Mouse (Mus musculus) olfactory bulb, adult 2 months (tissue): ENCODE measurements at regions not wholly inside any gene's neighbourhood (a gene's known extent, or its start where the extent isn't known, plus 50 kb on each side); places are given as distances from the start of the nearest gene placed in this dataset.

Experiments used
- H3K27ac ChIP-seq: fragments of 200-500 bp; 2 replicates; pipeline ENCODE4 v1.5.1; 2012; ENCODE audit warnings: low read depth, low read length; ENCODE audit not compliant: insufficient read depth
- H3K4me1 ChIP-seq: fragments of 200-500 bp; 2 replicates; pipeline ENCODE4 v1.6.1; 2012; ENCODE audit warnings: low read length; ENCODE audit not compliant: control insufficient read depth, insufficient read depth
- H3K4me3 ChIP-seq: fragments of 200-500 bp; 2 replicates; pipeline ENCODE4 v1.5.1; 2012; ENCODE audit warnings: mild to moderate bottlenecking, low read depth, low read length, moderate library complexity; ENCODE audit not compliant: insufficient read depth
- CTCF ChIP-seq: fragments of 200-500 bp; IDR thresholded peaks from 2 replicates; pipeline ENCODE4 v1.5.1; 2012; ENCODE audit warnings: low read depth, mild to moderate bottlenecking, low read length, moderate library complexity; ENCODE audit not compliant: insufficient read depth
- POLR2A ChIP-seq: fragments of 200-500 bp; IDR thresholded peaks from 2 replicates; pipeline ENCODE4 v1.6.1; 2012; ENCODE audit warnings: mild to moderate bottlenecking, low read depth, low read length, moderate library complexity; ENCODE audit not compliant: insufficient read depth
- WGBS: fragments of 180-500 bp; shearing (Covaris S2); methylation state at CpG from one replicate; pipeline ENCODE4 v1.1.7; 2018; 5-methylcytosine and 5-hydroxymethylcytosine counted together

GRCm38 (mm10) chr9:101613471-101613870 is 248.2 kb upstream of the 9630041A04Rik start:
- 0 out of 2 replicates have a peak, but pooled peaks cover 2% of the 10 kb centered on the region for H3K4me1 ChIP-seq
- no peak overlapping the region for H3K4me3 ChIP-seq
- no peak overlapping the region for H3K27ac ChIP-seq
- WGBS: 83% methylated on average over 2 of the region's 2 CpGs
- TF ChIP-seq CTCF: no peak
- no peak for TF ChIP-seq POLR2A

GRCm38 (mm10) chr9:101612971-101613370 is 248.7 kb upstream of the 9630041A04Rik start:
- TF ChIP-seq POLR2A: no peak
- TF ChIP-seq CTCF: no peak
- 96% methylated on average over 5 of the region's 5 CpGs for WGBS
- no peak overlapping the region for H3K27ac ChIP-seq

GRCm38 (mm10) chr9:101612571-101612970 is 249.1 kb upstream of the 9630041A04Rik start:
- TF ChIP-seq CTCF (no peak), POLR2A (no peak)
- 89% methylated on average over 4 of the region's 4 CpGs for WGBS
- Histone ChIP-seq H3K4me3 (no peak overlapping the region), H3K27ac (no peak overlapping the region), H3K4me1 (0 out of 2 replicates have a peak, but pooled peaks cover 2% of the 10 kb centered on the region)

More at GRCm38 (mm10) chr9:101612971-101613370, 248.7 kb upstream of the 9630041A04Rik start:
- Histone ChIP-seq H3K4me1 (0 out of 2 replicates have a peak, but pooled peaks cover 2% of the 10 kb centered on the region), H3K4me3 (no peak overlapping the region)

- 63% methylated on average over 3 of the region's 3 CpGs for WGBS
- no peak for TF ChIP-seq POLR2A
- TF ChIP-seq CTCF: no peak
- Histone ChIP-seq H3K4me1 (0 out of 2 replicates have a peak, but pooled peaks cover 2% of the 10 kb centered on the region), H3K27ac (no peak overlapping the region), H3K4me3 (no peak overlapping the region)
Measured at GRCm38 (mm10) chr9:101611481-101611880, 250.2 kb upstream of the 9630041A04Rik start.

GRCm38 (mm10) chr9:101610806-101611443 is 250.7 kb upstream of the 9630041A04Rik start:
- no peak overlapping the region for H3K4me3 ChIP-seq
- 91% methylated on average over 8 of the region's 8 CpGs for WGBS
- TF ChIP-seq CTCF (no peak), POLR2A (no peak)
- no peak overlapping the region for H3K27ac ChIP-seq
- H3K4me1 ChIP-seq: 0 out of 2 replicates have a peak, but pooled peaks cover 2% of the 10 kb centered on the region

- Histone ChIP-seq H3K4me1 (0 out of 2 replicates have a peak, but pooled peaks cover 2% of the 10 kb centered on the region), H3K4me3 (no peak overlapping the region), H3K27ac (no peak overlapping the region)
- TF ChIP-seq POLR2A: no peak
- no peak for TF ChIP-seq CTCF
- WGBS: 94% methylated on average over 4 of the region's 4 CpGs
Measured at GRCm38 (mm10) chr9:101610338-101610737, 251.3 kb upstream of the 9630041A04Rik start.

- no peak overlapping the region for H3K27ac ChIP-seq
- no peak overlapping the region for H3K4me3 ChIP-seq
- H3K4me1 ChIP-seq: no peaks in the 10 kb centered on the region
- WGBS: 88% methylated on average over 6 of the region's 6 CpGs
- TF ChIP-seq POLR2A: no peak
- TF ChIP-seq CTCF: no peak
Measured at GRCm38 (mm10) chr9:101602799-101603198, 258.8 kb upstream of the 9630041A04Rik start.

- Histone ChIP-seq H3K27ac (no peak overlapping the region), H3K4me1 (no peaks in the 10 kb centered on the region), H3K4me3 (no peak overlapping the region)
- no peak for TF ChIP-seq POLR2A
- no peak for TF ChIP-seq CTCF
- WGBS: 93% methylated on average over 3 of the region's 3 CpGs
Measured at GRCm38 (mm10) chr9:101596898-101597297, 264.7 kb upstream of the 9630041A04Rik start.

GRCm38 (mm10) chr9:101595101-101595650 is 266.5 kb upstream of the 9630041A04Rik start:
- no peak for TF ChIP-seq POLR2A
- no peak for TF ChIP-seq CTCF
- H3K4me3 ChIP-seq: no peak overlapping the region
- H3K27ac ChIP-seq: no peak overlapping the region
- 86% methylated on average over 14 of the region's 14 CpGs for WGBS
- H3K4me1 ChIP-seq: no peaks in the 10 kb centered on the region
